Mouse (Mus musculus) ES-Bruce4 (cell line): ENCODE measurements around the gene Cops3. TPM values are rescaled to one million over a fixed set of nuclear protein-coding genes. Genes with fewer than 3 reads are reported as not detected.

Experiments used
- H3K27ac ChIP-seq: 2 replicates; pipeline ENCODE4 v1.5.1; 2012; ENCODE audit warnings: low read length, inconsistent platforms; ENCODE audit not compliant: insufficient read depth
- H3K27me3 ChIP-seq: 2 replicates; pipeline ENCODE4 v1.6.1; 2012; ENCODE audit warnings: mild to moderate bottlenecking, low read length, inconsistent platforms; ENCODE audit not compliant: control insufficient read depth, poor library complexity, insufficient read depth, severe bottlenecking
- H3K36me3 ChIP-seq: 2 replicates; pipeline ENCODE4 v1.6.1; 2012; ENCODE audit warnings: inconsistent platforms, mild to moderate bottlenecking, low read length, moderate library complexity; ENCODE audit not compliant: control insufficient read depth, poor library complexity, insufficient read depth, severe bottlenecking
- H3K4me1 ChIP-seq: one replicate; pipeline ENCODE4 v1.8.1; 2011; ENCODE audit warnings: low read length; ENCODE audit not compliant: control insufficient read depth, insufficient read depth
- H3K4me3 ChIP-seq: 2 replicates; pipeline ENCODE4 v1.5.1; 2011; ENCODE audit warnings: low read depth, mild to moderate bottlenecking, low read length
- H3K9ac ChIP-seq: 2 replicates; pipeline ENCODE4 v1.6.1; 2012; ENCODE audit warnings: low read depth, mild to moderate bottlenecking, inconsistent platforms; ENCODE audit not compliant: poor library complexity, severe bottlenecking
- H3K9me3 ChIP-seq: replicated peaks from 2 replicates; pipeline ENCODE4 v1.6.1; 2012; ENCODE audit warnings: mild to moderate bottlenecking, low read length, inconsistent platforms; ENCODE audit not compliant: control insufficient read depth, poor library complexity, insufficient read depth, severe bottlenecking
- CTCF ChIP-seq: IDR thresholded peaks from one replicate; pipeline ENCODE4 v1.8.1; 2011; ENCODE audit warnings: low read depth, low read length
- EP300 ChIP-seq: IDR thresholded peaks from 2 replicates; pipeline ENCODE4 v1.6.1; 2011; ENCODE audit warnings: low read depth, low read length; ENCODE audit not compliant: insufficient read depth
- POLR2A ChIP-seq: IDR thresholded peaks from one replicate; pipeline ENCODE4 v1.8.1; 2011; ENCODE audit warnings: low read length; ENCODE audit not compliant: insufficient read depth
- polyA plus RNA-seq: library from polyadenylated mRNA; stranded (reverse); fragments of >200 nt; gene quantifications from 2 replicates; pipeline ENCODE4 v1.2.4, GENCODE M21; 2011; ENCODE audit warnings: low read depth; ENCODE audit not compliant: missing spikeins, insufficient read depth, insufficient read length

The Cops3 gene
- polyA plus RNA-seq, 1 experiment = 131 TPM

DNA sequence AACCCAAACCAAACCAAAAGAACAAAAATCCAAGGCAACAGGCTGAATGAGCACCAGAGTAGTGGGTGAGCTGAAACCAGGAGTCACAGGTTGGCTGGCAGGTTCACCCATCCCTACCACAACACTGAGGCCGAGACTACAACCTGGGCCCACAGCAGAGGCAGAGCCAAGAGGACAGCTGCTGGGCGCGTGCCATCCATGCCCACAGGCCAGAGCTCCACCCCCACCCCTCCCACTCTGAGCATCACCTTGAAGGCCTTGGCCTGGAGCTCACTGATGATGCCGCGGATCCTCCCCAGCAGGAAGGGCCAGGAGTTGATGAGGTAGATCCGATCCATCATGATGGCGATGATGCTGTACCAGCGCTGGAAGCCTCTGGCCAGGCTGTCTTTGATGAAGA is 37.8 kb downstream of the Cops3 start:
- Histone ChIP-seq H3K4me1 (peaks cover 2% of the 10 kb centered on the region), H3K27ac (no peak overlapping the region), H3K27me3 (no peaks in the 10 kb centered on the region), H3K36me3 (peaks cover 51% of the 10 kb centered on the region), H3K4me3 (no peak overlapping the region), H3K9me3 (no peaks in the 10 kb centered on the region), H3K9ac (no peak overlapping the region)
- TF ChIP-seq POLR2A (no peak), EP300 (no peak), CTCF (no peak)

DNA sequence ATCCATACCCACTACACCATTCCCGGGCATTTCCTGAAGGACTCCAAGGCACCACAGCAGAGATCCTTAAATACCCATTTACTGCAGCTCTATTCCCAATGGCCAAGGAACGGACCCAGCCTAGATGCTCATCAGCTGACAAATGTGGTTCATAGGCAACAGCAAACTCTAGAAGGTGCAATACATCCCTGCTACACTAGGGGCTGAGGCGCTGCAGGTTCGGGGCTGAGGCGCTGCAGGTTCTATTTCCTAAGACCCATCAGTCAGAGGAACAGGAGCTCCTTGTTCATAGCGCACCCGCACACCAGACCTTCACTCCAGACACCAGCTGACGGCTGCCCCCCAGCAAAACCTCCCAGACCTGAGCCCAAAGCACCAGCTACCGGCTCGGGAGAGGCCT is 39.2 kb downstream of the Cops3 start:
- H3K27ac ChIP-seq = no peak overlapping the region
- no peaks in the 10 kb centered on the region for H3K9me3 ChIP-seq
- no peaks in the 10 kb centered on the region for H3K27me3 ChIP-seq
- peaks cover 46% of the 10 kb centered on the region for H3K36me3 ChIP-seq
- no peak overlapping the region for H3K9ac ChIP-seq
- no peak for TF ChIP-seq CTCF
- TF ChIP-seq POLR2A = no peak
- TF ChIP-seq EP300 = no peak
- H3K4me3 ChIP-seq = no peak overlapping the region
- H3K4me1 ChIP-seq = no peaks in the 10 kb centered on the region

DNA sequence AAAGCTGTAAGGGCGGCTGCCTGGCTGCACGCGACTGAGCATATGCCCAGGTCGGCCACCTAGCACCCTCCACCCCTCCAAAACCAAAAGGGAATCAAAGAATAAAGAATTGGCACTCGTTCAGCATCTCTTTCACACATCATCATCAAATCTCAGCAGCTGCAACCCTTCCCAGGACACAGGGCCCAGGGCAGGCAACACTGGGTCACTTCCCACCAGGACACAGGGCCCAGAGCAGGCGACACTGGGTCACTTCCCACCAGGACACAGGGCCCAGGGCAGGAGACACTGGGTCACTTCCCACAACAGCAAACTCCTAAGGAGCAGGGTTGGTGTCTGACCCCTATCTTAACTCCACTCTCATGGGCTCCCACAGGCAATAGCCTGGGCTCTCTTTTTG is 46.2 kb downstream of the Cops3 start:
- H3K36me3 ChIP-seq = peaks cover 25% of the 10 kb centered on the region

DNA sequence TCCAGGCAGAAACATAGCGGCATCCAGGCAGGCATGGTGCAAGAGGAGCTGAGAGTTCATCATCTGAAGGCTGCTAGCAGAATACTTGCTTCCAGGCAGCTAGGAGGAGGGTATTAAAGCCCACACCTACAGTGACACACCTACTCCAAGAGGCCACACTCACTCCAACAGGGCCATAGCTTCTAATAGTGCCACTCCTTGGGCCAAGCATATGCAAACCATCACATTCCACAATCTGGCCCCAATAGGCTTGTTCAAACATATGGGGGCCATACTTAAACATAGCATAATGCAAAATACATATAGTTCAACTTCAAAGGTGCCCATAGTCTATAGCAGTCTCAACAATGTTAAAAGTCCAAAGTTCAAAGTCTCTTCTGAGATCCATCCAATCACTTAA is 50.3 kb downstream of the Cops3 start:
- Histone ChIP-seq H3K27ac (no peak overlapping the region), H3K27me3 (no peaks in the 10 kb centered on the region), H3K36me3 (peaks cover 15% of the 10 kb centered on the region), H3K9ac (no peak overlapping the region), H3K4me1 (no peaks in the 10 kb centered on the region), H3K4me3 (no peak overlapping the region), H3K9me3 (no peaks in the 10 kb centered on the region)
- TF ChIP-seq POLR2A (no peak), CTCF (no peak), EP300 (no peak)

More for the DNA sequence above, 46.2 kb downstream of the Cops3 start:
- Histone ChIP-seq H3K9ac (no peak overlapping the region), H3K4me3 (no peak overlapping the region), H3K9me3 (no peaks in the 10 kb centered on the region), H3K27ac (no peak overlapping the region), H3K4me1 (no peaks in the 10 kb centered on the region), H3K27me3 (no peaks in the 10 kb centered on the region)
- TF ChIP-seq CTCF (no peak), EP300 (no peak), POLR2A (no peak)

DNA sequence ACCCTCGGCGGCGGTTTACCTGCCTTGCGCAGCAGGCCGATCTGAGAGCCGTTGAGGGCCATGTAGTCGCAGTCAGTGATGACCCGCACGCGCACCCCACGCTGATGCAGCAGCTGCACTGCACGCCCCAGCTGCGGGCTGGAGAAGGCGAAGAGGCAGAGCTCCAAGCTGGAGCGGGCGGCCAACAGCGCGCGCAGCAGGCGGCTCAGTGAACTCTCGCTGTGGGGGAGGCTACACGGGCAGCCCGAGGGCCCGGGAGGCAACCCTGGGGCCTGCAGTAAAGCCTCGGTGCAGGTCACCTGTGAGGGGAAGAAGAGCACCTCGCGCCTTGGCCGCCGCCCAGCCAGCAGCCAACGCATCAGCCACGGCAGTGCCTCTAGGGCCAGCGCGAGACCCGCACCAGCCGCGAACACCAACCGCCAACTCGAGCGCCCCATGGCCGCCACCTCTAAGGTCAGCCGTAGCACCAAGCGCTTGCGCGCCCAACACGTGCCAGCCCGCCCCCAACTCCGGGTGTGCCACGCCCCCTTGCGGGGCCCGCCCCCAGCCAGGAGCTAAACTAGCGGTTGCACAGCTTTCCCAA is 52.3 kb downstream of the Cops3 start, which contains the start of gene Pld6:
TSS of gene Pld6 (minus strand) at position 447 of the 583 bp plus-strand sequence.
- H3K9me3 ChIP-seq = no peaks in the 10 kb centered on the region
- TF ChIP-seq CTCF = no peak
- peak; percentile 48 for TF ChIP-seq POLR2A
- TF ChIP-seq EP300 = no peak
- H3K4me3 ChIP-seq = peak within 1 kb of the TSS; percentile 77
- peaks cover 8% of the 10 kb centered on the region for H3K36me3 ChIP-seq
- peak within 1 kb of the TSS; percentile 68 for H3K9ac ChIP-seq
- no peak within 1 kb of the TSS for H3K27ac ChIP-seq
- H3K4me1 ChIP-seq = no peaks in the 10 kb centered on the region
- no peaks in the 10 kb centered on the region for H3K27me3 ChIP-seq

DNA sequence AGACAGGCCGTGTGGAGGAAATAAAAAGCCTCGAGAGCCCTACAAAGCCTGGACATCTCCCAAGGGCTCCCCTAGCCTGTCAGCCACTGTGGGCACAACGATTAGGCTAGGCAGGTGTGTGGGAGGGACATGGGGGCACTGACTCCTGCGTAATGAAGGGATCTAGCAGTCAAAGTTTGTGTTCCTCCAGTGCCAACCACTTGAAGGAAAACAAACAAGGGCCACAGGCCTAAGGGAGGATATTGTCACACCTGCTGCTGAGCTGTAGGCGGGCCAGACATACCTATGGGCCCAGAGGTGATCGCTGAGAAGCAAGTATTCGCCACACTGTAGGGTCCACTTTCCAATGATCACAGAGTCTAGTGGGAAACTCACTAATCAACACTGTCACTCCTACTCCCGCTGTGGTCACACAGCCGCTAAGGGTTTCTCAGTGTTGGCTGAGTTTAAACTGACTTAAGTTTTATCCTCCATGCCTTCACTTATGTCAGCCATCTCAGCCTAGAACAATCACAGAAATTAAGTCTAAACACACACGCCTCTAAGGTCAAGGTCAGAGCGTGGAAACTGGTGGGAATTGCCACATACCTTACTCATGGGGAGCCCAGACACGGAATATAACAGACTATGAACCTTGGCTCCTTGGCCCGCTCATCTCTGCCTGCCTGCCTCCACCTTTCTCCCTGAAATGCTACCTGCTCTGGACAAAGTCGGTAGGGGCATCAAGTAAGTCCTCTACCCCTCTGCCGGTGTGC is 53.0 kb downstream of the Cops3 start:
- Histone ChIP-seq H3K4me1 (no peaks in the 10 kb centered on the region), H3K9me3 (no peaks in the 10 kb centered on the region), H3K36me3 (peaks cover 1% of the 10 kb centered on the region; the same call in 1 of the 2 replicates), H3K27ac (no peak overlapping the region), H3K4me3 (peak overlapping the region; percentile 77), H3K27me3 (no peaks in the 10 kb centered on the region), H3K9ac (peak overlapping the region; percentile 68)
- TF ChIP-seq POLR2A (no peak), EP300 (no peak), CTCF (no peak)
